Mouse (Mus musculus) E14TG2a.4 (cell line): Measurements from ENCODE around the gene Psg19.

ENCODE experiments used
- CTCF ChIP-seq: conservative IDR thresholded peaks from 2 replicates; pipeline ENCODE4 v1.5.1; 2014; ENCODE audit warnings: low read length
- NANOG ChIP-seq: IDR thresholded peaks from 2 replicates; pipeline ENCODE4 v1.6.1; 2014; ENCODE audit warnings: borderline replicate concordance, low read length, mixed read lengths
- POU5F1 ChIP-seq: IDR thresholded peaks from 2 replicates; pipeline ENCODE4 v1.6.1; 2014; ENCODE audit warnings: low read length, borderline replicate concordance

DNA sequence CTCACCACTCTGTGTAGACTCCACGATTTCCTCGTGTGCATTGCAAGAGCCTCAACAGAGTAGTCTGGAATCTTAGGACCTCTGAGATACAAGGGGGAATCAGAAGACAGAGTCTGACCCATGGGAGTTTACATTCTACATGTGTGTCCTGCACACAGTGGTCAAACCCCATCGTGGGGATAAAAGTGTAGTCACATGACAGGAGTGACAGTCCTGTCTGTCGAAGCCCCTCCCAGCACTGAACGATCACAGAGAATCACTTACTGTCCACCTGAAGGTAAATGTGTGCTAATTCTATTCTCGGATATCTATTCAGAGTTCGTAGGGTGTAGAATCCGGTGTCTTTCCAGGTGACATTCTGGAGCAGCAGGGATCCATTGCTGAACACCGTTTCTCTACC, 20.0 kb upstream of the Psg19 start:
- TF ChIP-seq CTCF (no peak), NANOG (no peak), POU5F1 (no peak)
